Mouse (Mus musculus) MEL (cell line): ENCODE results near the gene Pcgf2. TPM values are rescaled to one million over a fixed set of nuclear protein-coding genes. Genes with fewer than 3 reads are reported as not detected.

Experiments
- DNase-seq: peaks from one replicate; pipeline ENCODE4 v3.0.0; 2011; ENCODE audit warnings: low read depth, low spot score
- H3K27ac ChIP-seq: 2 replicates; pipeline ENCODE4 v1.5.1; 2012; ENCODE audit warnings: low read depth, mild to moderate bottlenecking, control low read depth, low read length, moderate library complexity; ENCODE audit not compliant: control insufficient read depth
- H3K27me3 ChIP-seq, 2 experiments: fragments of 150-350 bp in 1 of 2; sonication (generic) in 1 of 2; 2 replicates each; pipeline ENCODE4 v1.6.1; 2012; ENCODE audit warnings: low read length in 2 of 2, mild to moderate bottlenecking in 2 of 2, improper control_type of control experiment in 1 of 2, moderate library complexity in 1 of 2; ENCODE audit not compliant: insufficient read depth in 2 of 2, control insufficient read depth in 1 of 2
- H3K36me3 ChIP-seq, 2 experiments: 2 replicates each; pipeline ENCODE4 v1.6.1; 2012 to 2014; ENCODE audit warnings: low read length in 2 of 2, improper control_type of control experiment in 1 of 2, inconsistent platforms in 1 of 2, mild to moderate bottlenecking in 1 of 2; ENCODE audit not compliant: insufficient read depth in 2 of 2, control insufficient read depth in 1 of 2
- H3K4me1 ChIP-seq, 2 experiments: fragments of 150-350 bp in 1 of 2; sonication (generic) in 1 of 2; 2 replicates each; pipeline ENCODE4 v1.6.1; 2012; ENCODE audit warnings: low read length in 2 of 2, improper control_type of control experiment in 1 of 2, mild to moderate bottlenecking in 1 of 2; ENCODE audit not compliant: insufficient read depth in 2 of 2, control insufficient read depth in 1 of 2
- H3K4me3 ChIP-seq, 2 experiments: fragments of 150-350 bp in 1 of 2; sonication (generic) in 1 of 2; 2 replicates each; pipeline ENCODE4 v1.5.1; 2012; ENCODE audit warnings: low read depth in 2 of 2, low read length in 2 of 2, mild to moderate bottlenecking in 2 of 2, moderate library complexity in 2 of 2, control low read depth in 1 of 2, improper control_type of control experiment in 1 of 2; ENCODE audit not compliant: control insufficient read depth in 1 of 2, insufficient read depth in 1 of 2
- H3K79me2 ChIP-seq: 2 replicates; pipeline ENCODE4 v1.6.1; 2012; ENCODE audit warnings: mild to moderate bottlenecking, low read length, moderate library complexity; ENCODE audit not compliant: control insufficient read depth, poor library complexity, insufficient read depth
- H3K9ac ChIP-seq: 2 replicates; pipeline ENCODE4 v1.6.1; 2012; ENCODE audit warnings: low read depth, mild to moderate bottlenecking, control low read depth, low read length, moderate library complexity; ENCODE audit not compliant: control insufficient read depth, poor library complexity, severe bottlenecking
- H3K9me3 ChIP-seq: fragments of 150-350 bp; sonication (generic); replicated peaks from 2 replicates; pipeline ENCODE4 v1.6.1; 2012; ENCODE audit warnings: mild to moderate bottlenecking, low read length, improper control_type of control experiment, moderate library complexity; ENCODE audit not compliant: insufficient read depth
- BHLHE40 ChIP-seq: IDR thresholded peaks from 2 replicates; pipeline ENCODE4 v1.6.1; 2012; ENCODE audit warnings: low read depth, mild to moderate bottlenecking, inconsistent platforms, low read length, improper control_type of control experiment, borderline replicate concordance
- CHD1 ChIP-seq: IDR thresholded peaks from 2 replicates; pipeline ENCODE4 v1.6.1; 2012; ENCODE audit warnings: low read depth, mild to moderate bottlenecking, inconsistent platforms, low read length, improper control_type of control experiment
- CHD2 ChIP-seq: IDR thresholded peaks from 2 replicates; pipeline ENCODE4 v1.6.1; 2011; ENCODE audit warnings: low read length, improper control_type of control experiment
- CTCF ChIP-seq, 3 experiments: IDR thresholded peaks in 2 of 3; conservative IDR thresholded peaks in 1 of 3; 2 replicates each; pipeline ENCODE4 v1.5.1; 2011 to 2012; ENCODE audit warnings: low read length in 3 of 3, low read depth in 2 of 3, mild to moderate bottlenecking in 2 of 3, improper control_type of control experiment in 1 of 3, inconsistent platforms in 1 of 3, mixed read lengths in 1 of 3, moderate library complexity in 1 of 3; ENCODE audit not compliant: control insufficient read depth in 1 of 3, insufficient read depth in 1 of 3, poor library complexity in 1 of 3, severe bottlenecking in 1 of 3
- ELF1 ChIP-seq: IDR thresholded peaks from 2 replicates; pipeline ENCODE4 v1.6.1; 2014; ENCODE audit warnings: low read depth, mild to moderate bottlenecking, inconsistent platforms, low read length, improper control_type of control experiment, moderate library complexity
- EP300 ChIP-seq, 2 experiments: IDR thresholded peaks; 2 replicates each; pipeline ENCODE4 v1.6.1; 2011; ENCODE audit warnings: improper control_type of control experiment in 2 of 2, low read length in 2 of 2, low read depth in 1 of 2, mild to moderate bottlenecking in 1 of 2
- ETS1 ChIP-seq: IDR thresholded peaks from 2 replicates; pipeline ENCODE4 v1.6.1; 2012; ENCODE audit warnings: low read depth, mild to moderate bottlenecking, inconsistent platforms, low read length, improper control_type of control experiment, moderate library complexity
- GATA1 ChIP-seq: IDR thresholded peaks from 2 replicates; pipeline ENCODE4 v1.6.1; 2011; ENCODE audit warnings: low read depth, low read length, improper control_type of control experiment
- JUND ChIP-seq: IDR thresholded peaks from 2 replicates; pipeline ENCODE4 v1.6.1; 2011; ENCODE audit warnings: low read depth, mild to moderate bottlenecking, improper control_type of control experiment, low read length
- KAT2A ChIP-seq: conservative IDR thresholded peaks from 2 replicates; pipeline ENCODE4 v1.6.1; 2012; ENCODE audit warnings: low read depth, low read length, improper control_type of control experiment, inconsistent platforms
- MAFK ChIP-seq: IDR thresholded peaks from 2 replicates; pipeline ENCODE4 v1.6.1; 2011; ENCODE audit warnings: low read depth, mild to moderate bottlenecking, low read length, improper control_type of control experiment, borderline replicate concordance
- MAX ChIP-seq: IDR thresholded peaks from 2 replicates; pipeline ENCODE4 v1.6.1; 2011; ENCODE audit warnings: low read length, improper control_type of control experiment
- MAZ ChIP-seq: IDR thresholded peaks from 2 replicates; pipeline ENCODE4 v1.6.1; 2012; ENCODE audit warnings: low read depth, mild to moderate bottlenecking, inconsistent platforms, low read length, improper control_type of control experiment
- MEF2A ChIP-seq: IDR thresholded peaks from 2 replicates; pipeline ENCODE4 v1.6.1; 2014; ENCODE audit warnings: low read depth, mild to moderate bottlenecking, inconsistent platforms, low read length, improper control_type of control experiment; ENCODE audit not compliant: poor library complexity, insufficient replicate concordance, severe bottlenecking; ENCODE audit errors: extremely low read depth
- MXI1 ChIP-seq: IDR thresholded peaks from 2 replicates; pipeline ENCODE4 v1.6.1; 2011; ENCODE audit warnings: mild to moderate bottlenecking, low read depth, low read length, improper control_type of control experiment
- MYC ChIP-seq: IDR thresholded peaks from 2 replicates; pipeline ENCODE4 v1.6.1; 2011; ENCODE audit warnings: low read depth, mild to moderate bottlenecking, low read length, improper control_type of control experiment, moderate library complexity
- NELFE ChIP-seq: IDR thresholded peaks from 2 replicates; pipeline ENCODE4 v1.6.1; 2011; ENCODE audit warnings: low read depth, low read length, improper control_type of control experiment
- POLR2A ChIP-seq, 2 experiments: IDR thresholded peaks; 2 replicates each; pipeline ENCODE4 v1.6.1; 2011 to 2012; ENCODE audit warnings: low read length in 2 of 2, mild to moderate bottlenecking in 2 of 2, control low read depth in 1 of 2, improper control_type of control experiment in 1 of 2, low read depth in 1 of 2, moderate library complexity in 1 of 2; ENCODE audit not compliant: control insufficient read depth in 1 of 2, insufficient read depth in 1 of 2, poor library complexity in 1 of 2
- RAD21 ChIP-seq: IDR thresholded peaks from 2 replicates; pipeline ENCODE4 v1.6.1; 2011; ENCODE audit warnings: mild to moderate bottlenecking, low read depth, low read length, improper control_type of control experiment
- SIN3A ChIP-seq: IDR thresholded peaks from 2 replicates; pipeline ENCODE4 v1.6.1; 2012; ENCODE audit warnings: low read length, improper control_type of control experiment, inconsistent platforms
- SMC3 ChIP-seq: IDR thresholded peaks from 2 replicates; pipeline ENCODE4 v1.6.1; 2011; ENCODE audit warnings: low read depth, low read length, improper control_type of control experiment
- TAL1 ChIP-seq: IDR thresholded peaks from 2 replicates; pipeline ENCODE4 v1.6.1; 2012; ENCODE audit warnings: mild to moderate bottlenecking, inconsistent platforms, low read length, moderate library complexity, mixed read lengths
- TBP ChIP-seq: IDR thresholded peaks from 2 replicates; pipeline ENCODE4 v1.8.0; 2011; ENCODE audit warnings: low read depth, low read length, improper control_type of control experiment
- UBTF ChIP-seq: IDR thresholded peaks from 2 replicates; pipeline ENCODE4 v1.6.1; 2012; ENCODE audit warnings: low read depth, mild to moderate bottlenecking, inconsistent platforms, low read length, improper control_type of control experiment, moderate library complexity, borderline replicate concordance; ENCODE audit not compliant: insufficient read depth
- ZC3H11A ChIP-seq: IDR thresholded peaks from 2 replicates; pipeline ENCODE4 v1.6.1; 2012; ENCODE audit warnings: low read depth, mild to moderate bottlenecking, inconsistent platforms, low read length, improper control_type of control experiment
- polyA plus RNA-seq, 2 experiments: library from polyadenylated mRNA; stranded (reverse) in 1 of 2; unstranded in 1 of 2; fragments of >175 nt in 1 of 2; fragments of >200 nt in 1 of 2; gene quantifications; 2 replicates each; pipeline versions ENCODE4 v1.2.1 to v1.2.4; 2012; ENCODE audit warnings: low replicate concordance in 2 of 2, low read depth in 1 of 2; ENCODE audit not compliant: insufficient read length in 2 of 2, insufficient read depth in 1 of 2, missing spikeins in 1 of 2
- total RNA-seq: library from RNA; depleted of rRNA; stranded (reverse); fragments of 300-350 nt; gene quantifications from 2 replicates; pipeline ENCODE4 v1.2.3, GENCODE M21; 2012

The Pcgf2 gene
- total and polyA plus RNA-seq, 3 experiments: 12.3 to 38.7 TPM; not detected in 1

- DNase-seq: peak; percentile 85
- no peaks in the 10 kb centered on the region; a peak in 1 of 4 replicates for H3K27me3 ChIP-seq
- no peak overlapping the region for H3K27ac ChIP-seq
- H3K4me3 ChIP-seq: no peak overlapping the region
- no peak overlapping the region for H3K9ac ChIP-seq
- no peaks in the 10 kb centered on the region for H3K79me2 ChIP-seq
- no peak for TF ChIP-seq TBP
- TF ChIP-seq RAD21: peak; percentile 93
- 0 out of 2 replicates have a peak, but pooled peaks have one; percentile 41 for TF ChIP-seq MAZ
- no peak for TF ChIP-seq EP300 (IDR thresholded peaks at IDR 0.05; ENCODE audit: low read depth in 1 of 2, low read length in 2 of 2)
- 0 out of 2 replicates have a peak, but pooled peaks have one; percentile 18 for TF ChIP-seq ELF1
- TF ChIP-seq BHLHE40: no peak
- TF ChIP-seq SMC3: peak; percentile 98
- no peak for TF ChIP-seq MAX
- TF ChIP-seq ZC3H11A: peak; percentile 93
- no peak for TF ChIP-seq MXI1
- TF ChIP-seq CTCF (IDR thresholded peaks at IDR 0.05 in 2 of 3, conservative IDR thresholded peaks at IDR 0.05 in 1 of 3; ENCODE audit: control insufficient read depth in 1 of 3, insufficient read depth in 1 of 3, low read depth in 2 of 3, low read length in 3 of 3, poor library complexity in 1 of 3, severe bottlenecking in 1 of 3): peak; percentile 86 to 97 (median 96)
- no peak for TF ChIP-seq CHD2
- TF ChIP-seq KAT2A: no peak
- TF ChIP-seq POLR2A (IDR thresholded peaks at IDR 0.05; ENCODE audit: control insufficient read depth in 1 of 2, insufficient read depth in 1 of 2, low read depth in 1 of 2, low read length in 2 of 2, poor library complexity in 1 of 2): no peak
- 0 out of 2 replicates have a peak, but pooled peaks have one; percentile 22 for TF ChIP-seq MYC
- peak; percentile 61; the same call in 1 of the 2 replicates for TF ChIP-seq SIN3A
- no peak for TF ChIP-seq MEF2A
- H3K9me3 ChIP-seq: no peaks in the 10 kb centered on the region
- no peaks in the 10 kb centered on the region for H3K36me3 ChIP-seq
- H3K4me1 ChIP-seq: no peaks in the 10 kb centered on the region
Observed at GRCm38 (mm10) chr11:97644834-97645233, 55.5 kb downstream of the Pcgf2 start.

- Histone ChIP-seq H3K9ac (no peak overlapping the region), H3K79me2 (no peaks in the 10 kb centered on the region), H3K9me3 (no peaks in the 10 kb centered on the region), H3K4me3 (no peak overlapping the region)
- no peak for DNase-seq
- TF ChIP-seq TBP (no peak), MAFK (no peak), TAL1 (no peak), UBTF (no peak), ZC3H11A (no peak), SIN3A (no peak), GATA1 (no peak), NELFE (no peak), RAD21 (no peak), ETS1 (no peak), MEF2A (no peak), MYC (no peak), CHD1 (no peak), POLR2A (IDR thresholded peaks at IDR 0.05; ENCODE audit: control insufficient read depth in 1 of 2, insufficient read depth in 1 of 2, low read depth in 1 of 2, low read length in 2 of 2, poor library complexity in 1 of 2) (no peak), KAT2A (no peak), JUND (no peak), ELF1 (no peak)
- TF ChIP-seq, all 39 proteins: peak for 0
- no peaks in the 10 kb centered on the region for H3K4me1 ChIP-seq
- H3K27ac ChIP-seq: no peak overlapping the region
- no peaks in the 10 kb centered on the region for H3K36me3 ChIP-seq
- H3K27me3 ChIP-seq: no peaks in the 10 kb centered on the region
Observed at GRCm38 (mm10) chr11:97643380-97644055, 56.8 kb downstream of the Pcgf2 start.
